Mouse (Mus musculus) hindlimb bud, embryonic 11.5 days (tissue): ENCODE measurements around the gene Gpr179.

ENCODE experiments used
- DNase-seq: peaks from one replicate; pipeline ENCODE4 v3.0.0-alpha.2; 2012; ENCODE audit warnings: low read depth, low spot score; ENCODE audit errors: extremely low spot score

Gpr179 gene

DNA sequence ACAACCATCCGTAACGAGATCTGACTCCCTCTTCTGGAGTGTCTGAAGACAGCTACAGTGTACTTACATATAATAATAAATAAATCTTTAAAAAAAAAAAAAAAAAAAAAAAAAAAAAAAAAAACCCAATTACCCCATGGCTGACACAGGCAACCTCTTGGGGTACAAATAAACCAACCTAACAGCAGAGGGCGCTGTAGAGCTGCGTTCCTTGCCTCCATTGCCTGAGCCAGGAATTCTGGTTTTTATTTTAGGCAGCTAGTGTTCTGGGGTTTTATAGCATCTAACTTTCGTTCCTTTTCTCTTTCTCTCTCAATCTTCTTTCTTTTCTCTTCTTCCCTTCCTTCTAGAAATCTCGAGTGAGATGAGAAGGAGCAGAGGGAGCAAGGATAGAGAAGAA is 5.8 kb upstream of the Gpr179 start:
- peak; percentile 70 for DNase-seq

- DNase-seq = no peak
Measured at GRCm38 (mm10) chr11:97355247-97355646, 3.4 kb upstream of the Gpr179 start.

DNA sequence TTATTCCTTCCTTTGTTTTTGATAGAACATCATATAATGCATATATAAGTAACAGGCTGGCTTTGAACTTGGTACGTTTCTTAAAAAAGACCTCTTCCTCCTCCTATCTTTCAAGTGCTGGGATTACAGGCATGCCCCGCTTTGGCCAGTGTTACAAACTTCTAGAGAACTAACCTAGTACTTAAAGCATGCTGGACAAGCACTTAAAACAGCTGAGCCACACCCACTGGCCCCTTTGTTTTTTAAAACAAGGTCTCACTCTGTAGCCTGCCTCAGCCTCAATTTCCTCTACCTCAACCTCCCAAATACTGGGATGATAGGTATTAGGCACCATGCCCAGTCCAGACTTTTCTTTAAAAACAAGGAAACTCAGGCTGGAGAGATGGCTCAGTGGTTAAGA is 2.8 kb upstream of the Gpr179 start:
- no peak for DNase-seq

DNA sequence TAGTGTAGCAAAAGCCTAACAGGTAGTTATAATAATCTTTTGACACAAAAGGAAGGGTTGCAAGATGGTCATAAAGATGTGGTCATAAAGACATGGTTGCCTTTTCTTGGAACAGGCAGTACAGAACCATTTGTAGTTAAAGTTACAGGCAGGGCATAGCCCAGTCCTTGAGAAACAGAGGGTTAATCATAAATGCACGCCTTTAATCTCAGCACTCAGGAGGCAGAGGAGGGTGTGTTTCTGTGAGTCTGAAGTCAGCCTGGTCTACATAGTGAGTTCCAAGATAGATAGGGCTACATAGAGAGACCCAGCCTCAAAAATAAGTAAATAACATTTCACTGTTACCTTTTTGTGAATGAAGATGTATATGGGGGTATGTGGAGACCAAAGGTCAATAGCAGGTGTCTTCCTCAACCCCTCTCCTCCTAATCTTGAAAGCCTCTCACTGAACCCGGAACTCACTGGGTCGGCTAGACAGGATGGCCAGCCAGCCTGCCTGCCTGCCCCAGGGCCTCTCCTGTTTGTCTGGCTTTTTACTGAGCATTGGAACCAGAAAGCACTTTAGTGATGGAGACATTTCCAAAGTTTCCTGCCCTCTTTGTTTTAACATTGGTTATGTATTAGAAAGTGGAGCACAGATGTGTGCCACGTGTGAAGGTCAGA is 1.2 kb upstream of the Gpr179 start:
- no peak for DNase-seq

GRCm38 (mm10) chr11:97350035-97350434 is 1.8 kb downstream of the Gpr179 start:
- no peak for DNase-seq

DNA sequence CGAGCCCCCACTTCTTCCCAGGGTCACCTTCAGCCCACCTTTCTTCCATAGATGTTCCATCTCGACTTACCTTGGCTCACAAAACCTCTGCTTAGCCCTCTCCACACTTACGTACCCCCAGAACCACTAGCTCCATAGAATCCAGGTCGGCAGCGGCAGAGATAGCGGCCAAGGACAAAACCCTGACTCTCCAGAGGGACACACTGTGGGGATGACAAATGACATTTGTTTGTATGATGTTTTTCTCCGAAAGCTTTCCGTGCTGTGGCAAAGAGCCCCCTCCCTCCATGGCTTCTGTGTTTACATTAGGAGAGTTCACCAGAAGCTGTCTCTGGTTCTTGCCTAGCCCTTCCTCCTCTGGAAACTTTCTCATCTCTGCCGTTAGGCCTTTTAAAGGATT is 4.6 kb downstream of the Gpr179 start:
- DNase-seq = no peak

GRCm38 (mm10) chr11:97346383-97346782 is 5.5 kb downstream of the Gpr179 start:
- no peak for DNase-seq

DNA sequence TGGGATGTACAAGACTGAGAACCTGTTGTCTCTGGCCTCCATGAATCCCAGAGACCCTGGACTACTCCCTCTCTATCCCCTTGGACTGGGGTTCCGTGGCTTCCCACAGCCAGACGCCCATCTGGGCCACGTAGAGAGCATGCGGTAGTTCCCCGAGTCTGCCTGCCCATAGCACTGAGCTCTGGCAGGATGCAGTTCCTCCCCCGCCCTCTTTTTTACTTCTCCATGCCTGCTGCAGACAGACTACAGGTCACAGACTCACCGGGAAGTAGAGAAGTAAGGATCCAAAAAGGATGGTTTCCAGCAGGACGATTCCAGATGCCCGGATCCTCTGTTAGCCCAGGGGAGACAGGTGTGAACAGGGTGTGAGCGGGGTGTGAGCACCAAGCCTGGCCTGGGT is 6.4 kb downstream of the Gpr179 start:
- no peak for DNase-seq

- DNase-seq = no peak
Measured at GRCm38 (mm10) chr11:97343619-97344018, 8.3 kb downstream of the Gpr179 start.

- no peak for DNase-seq
Measured at GRCm38 (mm10) chr11:97343175-97343574, 8.7 kb downstream of the Gpr179 start.

DNA sequence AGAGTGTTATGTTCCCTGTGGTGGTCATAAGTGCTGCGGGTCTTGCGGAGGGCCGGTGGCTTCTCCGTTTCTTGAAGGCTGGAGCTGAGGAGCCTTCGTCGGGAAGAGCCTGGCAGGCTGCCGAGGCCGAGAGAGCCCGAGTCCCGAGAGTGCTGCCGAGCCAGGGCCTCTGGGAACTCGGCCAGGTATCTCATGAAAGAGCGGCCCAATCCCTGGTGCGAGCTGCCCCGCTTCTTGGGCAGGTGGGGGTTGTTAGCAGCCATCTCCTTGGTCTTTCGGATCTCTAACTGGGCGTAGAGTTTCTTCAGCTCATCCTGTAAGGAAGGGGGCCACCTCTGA is 12.9 kb downstream of the Gpr179 start:
- no peak for DNase-seq

GRCm38 (mm10) chr11:97338302-97338976 is 13.4 kb downstream of the Gpr179 start:
- no peak for DNase-seq

DNA sequence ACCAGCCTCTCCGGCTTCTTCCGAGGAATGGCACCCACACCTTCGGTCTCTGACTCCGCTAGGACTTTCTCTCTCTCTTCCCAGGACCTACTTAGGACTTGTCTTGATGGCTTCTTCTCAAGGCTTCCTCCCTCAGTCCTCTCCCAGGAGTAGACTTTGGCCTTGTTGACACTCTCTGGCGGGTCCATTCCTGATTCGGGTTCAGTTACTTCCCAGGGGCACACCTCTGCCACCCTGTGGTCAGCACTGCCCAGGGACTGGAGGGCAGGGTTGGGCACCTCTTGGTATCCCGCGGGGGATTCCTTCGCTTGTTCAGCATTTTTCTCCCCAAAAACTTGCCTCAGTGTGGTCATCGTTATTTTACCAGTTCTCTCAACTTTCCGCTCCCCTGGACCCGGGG is 14.5 kb downstream of the Gpr179 start:
- no peak for DNase-seq

DNA sequence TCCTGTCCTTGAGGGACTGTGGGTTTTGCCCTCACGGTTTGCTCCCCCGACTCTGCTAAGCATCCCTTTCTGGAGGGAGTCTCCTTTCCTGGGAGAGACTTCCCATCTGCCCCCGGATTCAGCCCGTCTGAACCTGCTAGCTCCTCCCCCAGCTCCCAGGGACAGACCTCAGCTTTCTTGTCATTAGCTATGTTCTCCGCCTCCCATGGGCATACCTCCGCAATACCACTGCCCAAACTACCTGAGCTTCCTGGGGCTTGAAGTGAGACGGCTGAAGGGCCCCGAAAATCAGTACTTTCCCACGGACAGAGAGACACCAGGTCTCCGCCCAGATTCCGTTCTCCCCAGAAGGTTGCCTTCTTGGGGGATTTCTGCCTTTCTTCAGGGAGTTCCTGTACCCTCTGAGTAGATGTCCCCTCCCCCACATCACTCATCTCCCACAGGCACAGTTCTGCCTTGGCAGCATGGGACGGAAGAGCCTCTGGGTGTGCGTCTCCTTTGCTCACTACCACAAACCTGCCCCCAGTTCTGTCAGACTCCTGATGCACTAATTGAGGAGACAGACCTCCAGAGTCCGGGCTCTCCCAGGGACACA is 15.0 kb downstream of the Gpr179 start:
- DNase-seq = no peak

- no peak for DNase-seq
Measured at GRCm38 (mm10) chr11:97336238-97336637, 15.6 kb downstream of the Gpr179 start.

DNA sequence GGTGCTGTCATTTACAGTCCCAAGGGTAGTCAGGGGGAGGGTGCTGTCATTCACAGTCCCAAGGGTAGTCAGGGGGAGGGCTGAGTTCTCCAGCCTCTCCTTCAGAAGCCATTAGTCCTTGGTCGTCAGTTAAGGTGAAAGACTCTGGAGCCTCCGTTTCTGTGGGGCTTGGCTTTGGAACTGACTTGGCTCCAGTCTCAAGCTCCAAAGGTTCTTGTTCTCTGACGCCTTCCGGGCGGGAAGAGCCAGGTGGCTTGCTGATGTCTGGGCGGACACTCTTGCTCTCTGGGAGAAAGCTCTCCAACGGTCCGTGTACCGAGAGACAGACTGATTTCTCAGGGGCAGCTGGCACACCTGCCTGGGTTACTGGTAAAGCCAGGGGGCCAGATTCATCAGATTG is 17.5 kb downstream of the Gpr179 start:
- DNase-seq = no peak

GRCm38 (mm10) chr11:97333896-97334295 is 18.0 kb downstream of the Gpr179 start:
- no peak for DNase-seq

GRCm38 (mm10) chr11:97333044-97333443 is 18.8 kb downstream of the Gpr179 start:
- no peak for DNase-seq

GRCm38 (mm10) chr11:97331231-97332190 is 20.4 kb downstream of the Gpr179 start:
- DNase-seq = no peak

DNA sequence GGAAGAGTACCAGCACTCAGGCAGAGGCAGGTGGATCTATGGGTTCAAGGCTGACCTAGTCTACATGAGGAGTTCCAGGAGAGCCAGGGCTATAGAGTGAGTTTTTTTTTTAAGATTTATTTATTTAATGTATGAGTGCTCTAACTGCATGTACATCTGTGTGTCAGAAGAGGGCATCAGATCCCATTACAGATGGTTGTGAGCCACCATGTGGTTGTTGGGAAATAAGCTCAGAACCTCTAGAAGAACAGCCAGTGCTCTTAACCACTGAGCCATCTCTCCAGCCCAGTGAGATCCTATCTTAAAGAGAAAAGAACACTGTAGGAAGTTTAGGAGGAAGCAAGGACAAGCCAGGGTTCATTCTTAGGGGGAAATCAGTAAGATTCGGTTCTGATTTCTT is 21.6 kb downstream of the Gpr179 start:
- no peak for DNase-seq

- no peak for DNase-seq
Measured at GRCm38 (mm10) chr11:97328148-97328547, 23.7 kb downstream of the Gpr179 start.
